Mouse (Mus musculus): ENCODE measurements around the gene Utp20. TPM values are rescaled to one million over a fixed set of nuclear protein-coding genes. Genes with fewer than 3 reads are reported as not detected.
"Not testable (repeated sequence)": the region's sequence is repeated elsewhere in the genome, so short reads cannot be mapped to it uniquely, and the experiment has no call there.

The Utp20 gene
- total RNA-seq (2015; ENCODE audit: low replicate concordance) (11.9 and 15.1 TPM in 2 replicates), total RNA-seq (2017; ENCODE audit: low replicate concordance) (0.76 and 6.3 TPM in 2 replicates)

- ATAC-seq (replicated peaks; ENCODE audit: low FRiP score, poor library complexity, severe bottlenecking) = peak; percentile 97
Measured at GRCm38 (mm10) chr10:88826188-88826946, at the start of gene Utp20. TSS of gene Utp20 (minus strand) at chr10:88826804.

GRCm38 (mm10) chr10:88874870-88875269, 48.3 kb upstream of the Utp20 start:
- no peak for ATAC-seq (replicated peaks; ENCODE audit: low FRiP score, poor library complexity, severe bottlenecking)

DNA sequence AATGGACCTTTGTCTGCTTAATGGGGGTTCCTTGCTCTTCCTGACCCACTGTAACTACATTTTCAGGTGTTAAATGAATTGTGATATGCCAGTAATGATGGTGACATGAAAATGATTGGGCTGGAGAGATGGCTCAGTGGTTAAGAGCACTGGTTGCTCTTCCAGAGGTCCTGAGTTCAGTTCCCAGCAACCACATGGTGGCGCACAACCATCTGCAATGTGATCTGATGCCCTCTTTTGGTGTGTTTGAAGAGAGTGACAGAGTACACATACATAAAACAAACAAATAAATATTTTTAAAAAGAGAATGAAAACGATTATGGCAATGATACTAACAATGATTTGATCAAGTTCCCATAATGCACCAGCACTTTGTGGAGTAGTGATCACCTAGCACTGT, 39.4 kb upstream of the Utp20 start:
- ATAC-seq (replicated peaks; ENCODE audit: low FRiP score, poor library complexity, severe bottlenecking) = no peak

- ATAC-seq (replicated peaks; ENCODE audit: low FRiP score, poor library complexity, severe bottlenecking) = no peak
Measured at GRCm38 (mm10) chr10:88862293-88862692, 35.7 kb upstream of the Utp20 start.

DNA sequence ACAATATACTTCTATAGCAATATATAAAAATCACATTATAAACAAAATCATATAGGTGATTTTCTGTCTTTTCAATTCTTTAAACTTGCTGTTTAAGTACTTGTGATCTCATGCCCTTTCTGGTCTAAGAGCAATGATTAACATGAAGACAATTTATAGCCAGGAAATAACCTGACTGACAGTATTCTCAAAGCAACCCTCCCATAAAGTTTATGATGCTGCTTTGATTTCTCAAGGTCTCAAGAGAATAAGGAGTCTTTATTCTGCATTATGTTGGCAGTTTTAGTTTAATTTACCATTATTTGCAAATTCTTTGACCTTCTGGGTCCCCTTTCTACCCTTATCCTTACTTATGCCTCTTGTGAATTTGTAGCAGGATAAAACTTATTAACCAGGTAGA, 34.8 kb upstream of the Utp20 start:
- ATAC-seq (replicated peaks; ENCODE audit: low FRiP score, poor library complexity, severe bottlenecking) = no peak

DNA sequence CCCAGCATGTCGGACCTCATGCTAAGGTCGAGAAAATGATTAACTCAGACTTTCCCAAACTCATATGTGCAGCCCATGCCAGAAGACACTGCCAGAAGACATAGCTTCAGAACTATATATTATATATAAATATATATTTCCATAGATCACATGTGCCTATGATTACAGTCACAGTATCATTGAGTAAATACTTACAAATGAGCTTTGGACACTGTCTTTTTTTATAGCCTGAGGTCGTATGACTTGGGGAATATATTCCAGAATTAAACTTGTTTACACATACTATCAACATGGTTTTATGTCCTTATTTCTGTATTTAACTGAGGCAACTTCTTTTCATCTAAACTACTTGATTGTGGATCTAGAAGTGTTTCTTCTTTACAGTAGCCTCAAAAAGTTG, 34.3 kb upstream of the Utp20 start:
- ATAC-seq (replicated peaks; ENCODE audit: low FRiP score, poor library complexity, severe bottlenecking) = no peak

DNA sequence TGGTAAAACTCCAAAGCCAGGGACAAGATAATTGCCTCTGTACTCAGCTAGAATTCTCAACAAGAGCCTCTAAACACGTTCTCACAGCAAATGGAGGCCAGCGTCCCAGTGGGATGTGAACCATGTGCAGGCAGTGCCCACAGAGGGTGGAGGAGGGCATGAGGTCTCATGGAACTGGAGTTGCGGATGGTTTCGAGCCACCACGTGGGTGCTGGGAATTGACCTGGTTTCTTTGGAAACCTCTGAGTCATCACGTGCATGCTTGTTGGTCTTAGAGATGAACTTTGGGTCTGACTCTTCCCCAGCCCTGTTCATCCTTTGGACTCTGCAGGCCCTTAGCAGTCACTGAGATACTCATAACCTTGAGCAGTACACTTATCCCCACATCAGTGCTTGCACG, 26.7 kb upstream of the Utp20 start:
- no peak for ATAC-seq (replicated peaks; ENCODE audit: low FRiP score, poor library complexity, severe bottlenecking)

- ATAC-seq (replicated peaks; ENCODE audit: low FRiP score, poor library complexity, severe bottlenecking) = no peak
Measured at GRCm38 (mm10) chr10:88849976-88850375, 23.4 kb upstream of the Utp20 start.

GRCm38 (mm10) chr10:88848876-88849476, 22.4 kb upstream of the Utp20 start:
- no peak for ATAC-seq (replicated peaks; ENCODE audit: low FRiP score, poor library complexity, severe bottlenecking)

DNA sequence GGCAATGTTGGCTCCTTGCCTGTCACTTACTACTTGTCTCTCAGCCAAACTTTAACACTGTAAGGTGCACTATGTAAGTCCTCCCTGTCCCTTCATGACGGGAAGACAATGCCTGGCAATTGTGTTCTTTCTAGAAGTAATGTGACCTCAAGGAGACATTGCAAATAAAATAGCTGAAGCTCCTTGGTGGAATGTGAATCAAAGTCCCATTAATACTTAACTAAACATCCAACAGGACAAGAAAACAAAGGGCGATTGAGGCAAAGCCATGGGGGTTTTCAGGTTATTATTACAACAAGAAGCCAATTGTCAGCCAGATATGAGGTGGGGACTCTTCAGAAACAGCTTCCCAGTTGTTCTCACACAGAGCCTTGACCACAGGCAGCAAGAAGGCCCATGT, 7.6 kb upstream of the Utp20 start:
- no peak for ATAC-seq (replicated peaks; ENCODE audit: low FRiP score, poor library complexity, severe bottlenecking)

- no peak for ATAC-seq (replicated peaks; ENCODE audit: low FRiP score, poor library complexity, severe bottlenecking)
Measured at GRCm38 (mm10) chr10:88828361-88828760, 1.8 kb upstream of the Utp20 start.

GRCm38 (mm10) chr10:88827596-88827995, 992 bp upstream of the Utp20 start:
- no peak for ATAC-seq (replicated peaks; ENCODE audit: low FRiP score, poor library complexity, severe bottlenecking)

- not testable (repeated sequence) for ATAC-seq (replicated peaks; ENCODE audit: low FRiP score, poor library complexity, severe bottlenecking)
Measured at GRCm38 (mm10) chr10:88826947-88827306, 323 bp upstream of the Utp20 start.

GRCm38 (mm10) chr10:88817335-88817734, 9.3 kb downstream of the Utp20 start:
- no peak for ATAC-seq (replicated peaks; ENCODE audit: low FRiP score, poor library complexity, severe bottlenecking)

DNA sequence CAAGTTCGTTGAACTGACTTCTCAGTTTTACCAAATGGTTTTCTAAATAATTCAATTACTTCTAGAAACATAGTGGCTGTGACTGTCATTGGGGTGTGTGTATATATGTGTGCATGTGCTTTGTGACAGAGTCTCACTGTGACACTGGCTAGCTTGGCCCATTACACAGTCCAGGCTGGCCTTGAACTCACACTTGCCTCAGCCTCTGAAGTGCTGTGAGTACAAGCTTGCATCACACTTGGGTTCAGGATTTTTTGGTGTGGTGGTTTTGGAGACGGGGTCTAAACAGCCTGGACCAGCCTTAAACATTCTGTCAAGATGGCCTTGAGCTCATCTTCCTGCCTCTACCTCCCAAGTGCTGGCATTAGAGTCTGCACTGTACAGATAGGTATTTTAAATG, 11.3 kb downstream of the Utp20 start:
- ATAC-seq (replicated peaks; ENCODE audit: low FRiP score, poor library complexity, severe bottlenecking) = no peak

GRCm38 (mm10) chr10:88811704-88812103, 14.9 kb downstream of the Utp20 start:
- no peak for ATAC-seq (replicated peaks; ENCODE audit: low FRiP score, poor library complexity, severe bottlenecking)

- ATAC-seq (replicated peaks; ENCODE audit: low FRiP score, poor library complexity, severe bottlenecking) = no peak
Measured at GRCm38 (mm10) chr10:88802236-88802635, 24.4 kb downstream of the Utp20 start.

- no peak; the same call in 1 of the 2 replicates for ATAC-seq (replicated peaks; ENCODE audit: low FRiP score, poor library complexity, severe bottlenecking)
Measured at GRCm38 (mm10) chr10:88799381-88799780, 27.2 kb downstream of the Utp20 start.

DNA sequence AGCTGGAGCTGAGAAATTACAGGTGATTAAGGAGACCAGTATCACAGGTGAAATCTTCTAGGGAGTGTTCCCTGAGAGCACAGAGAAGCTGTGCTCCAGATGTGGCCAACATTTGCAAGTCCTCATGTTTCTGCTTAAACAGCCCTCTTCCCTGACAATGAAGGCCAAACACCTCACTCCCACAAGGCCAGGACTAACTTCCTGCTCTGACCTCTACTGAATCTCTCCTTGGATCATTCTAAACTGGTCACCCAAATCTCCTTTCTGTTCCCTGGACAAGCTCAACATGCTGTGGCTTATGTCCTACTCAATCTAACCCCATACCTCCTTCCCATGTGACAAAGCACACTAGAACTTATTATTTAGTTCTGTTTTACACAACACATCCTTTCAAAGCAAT, 29.2 kb downstream of the Utp20 start:
- ATAC-seq (replicated peaks; ENCODE audit: low FRiP score, poor library complexity, severe bottlenecking) = no peak

- no peak for ATAC-seq (replicated peaks; ENCODE audit: low FRiP score, poor library complexity, severe bottlenecking)
Measured at GRCm38 (mm10) chr10:88796939-88797338, 29.7 kb downstream of the Utp20 start.

GRCm38 (mm10) chr10:88795226-88795625, 31.4 kb downstream of the Utp20 start:
- no peak for ATAC-seq (replicated peaks; ENCODE audit: low FRiP score, poor library complexity, severe bottlenecking)

DNA sequence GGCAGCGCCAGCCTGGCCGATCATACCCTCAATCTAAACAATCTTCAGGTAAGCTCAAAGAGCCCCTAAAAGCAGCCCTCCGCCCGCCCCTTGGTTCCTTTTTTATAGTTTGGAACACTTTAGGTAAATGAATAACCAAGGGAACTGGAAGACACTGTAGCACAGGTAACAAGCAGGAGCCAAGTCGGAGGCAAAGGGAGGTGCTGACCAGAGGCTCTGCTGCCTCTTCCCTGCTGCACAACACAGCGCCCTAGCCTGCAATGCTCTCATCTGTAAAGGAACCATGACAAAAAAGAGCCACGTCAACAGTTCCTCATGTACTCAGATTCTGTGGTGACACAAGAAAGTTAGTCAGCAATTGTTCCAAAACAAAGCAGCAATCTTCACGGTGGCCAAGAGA, 32.0 kb downstream of the Utp20 start:
- ATAC-seq (replicated peaks; ENCODE audit: low FRiP score, poor library complexity, severe bottlenecking) = no peak

Data from erythroid progenitor cell, adult 5-6 weeks (primary cell).